Mouse (Mus musculus) gastrocnemius, adult 2 months (tissue): Measurements from ENCODE around the gene Svs5. TPM values are rescaled to one million over a fixed set of nuclear protein-coding genes. Genes with fewer than 3 reads are reported as not detected.
A peak's percentile ranks its signal among the peaks of the same experiment; 100 is the strongest.
"Not testable (repeated sequence)": the region's sequence is repeated elsewhere in the genome, so short reads cannot be mapped to it uniquely, and the experiment has no call there.

Experiments used
- DNase-seq: peaks from one replicate; pipeline ENCODE4 v3.0.0; 2022
- H3K27ac ChIP-seq: fragments of 200-600 bp; 2 replicates; pipeline ENCODE4 v1.8.1; 2022; ENCODE audit warnings: mild to moderate bottlenecking
- H3K4me3 ChIP-seq: fragments of 200-600 bp; 2 replicates; pipeline ENCODE4 v1.8.1; 2022; ENCODE audit warnings: mild to moderate bottlenecking, moderate library complexity
- CTCF ChIP-seq: fragments of 200-600 bp; IDR thresholded peaks from 2 replicates; pipeline ENCODE4 v1.8.1; 2022; ENCODE audit warnings: antibody characterized with exemption, mild to moderate bottlenecking, moderate library complexity
- intact Hi-C: fragments of 180-260 bp; cut with DNase I; formaldehyde crosslinking; loops from one replicate; pipeline ENCODE4 v1.15.1; 2025
- long read RNA-seq, 2 experiments: library from polyadenylated mRNA; stranded (forward); transcript quantifications; one replicate each; pipeline ENCODE4 v2.0.0; 2021
- total RNA-seq, 2 experiments: library from RNA; stranded (reverse); gene quantifications; 2 replicates each; pipeline ENCODE4 v1.2.3; 2021

Gene Svs5
- total RNA-seq = not detected
- long read RNA-seq, experiment 1 = 0 reads
- long read RNA-seq, experiment 2 = 0 reads

- intact Hi-C loops, H3K27ac ChIP-seq, DNase-seq: not testable (repeated sequence)
Measured at GRCm38 (mm10) chr2:164332440-164332839, at the start of gene Svs5. TSS of gene Svs5 (plus strand) at chr2:164332740.

GRCm38 (mm10) chr2:164288968-164289367 lies 43.6 kb upstream of the Svs5 start, which contains the start of gene Svs3a:
TSS of gene Svs3a (plus strand) at chr2:164289268.
- H3K4me3 ChIP-seq, H3K27ac ChIP-seq, DNase-seq, intact Hi-C loops: not testable (repeated sequence)

More at GRCm38 (mm10) chr2:164332440-164332839, at the start of gene Svs5:
- H3K4me3 ChIP-seq = not testable (repeated sequence)

GRCm38 (mm10) chr2:164312599-164312998 lies 19.9 kb upstream of the Svs5 start:
- no peak for TF ChIP-seq CTCF
- no peak for DNase-seq
- Histone ChIP-seq H3K4me3 (no peak overlapping the region), H3K27ac (no peak overlapping the region)
- intact Hi-C loops = no loop called here

- H3K27ac ChIP-seq, intact Hi-C loops, DNase-seq, H3K4me3 ChIP-seq: not testable (repeated sequence)
Measured at GRCm38 (mm10) chr2:164315460-164315859, 17.1 kb upstream of the Svs5 start.

GRCm38 (mm10) chr2:164316451-164316850 lies 16.1 kb upstream of the Svs5 start, which contains the start of gene Svs6:
TSS of gene Svs6 (plus strand) at chr2:164316751.
- intact Hi-C loops, H3K4me3 ChIP-seq, DNase-seq, H3K27ac ChIP-seq: not testable (repeated sequence)

- TF ChIP-seq CTCF = no peak
Measured at GRCm38 (mm10) chr2:164320983-164321382, 11.6 kb upstream of the Svs5 start.

GRCm38 (mm10) chr2:164343732-164344131 lies 11.2 kb downstream of the Svs5 start:
- DNase-seq, H3K4me3 ChIP-seq, intact Hi-C loops, H3K27ac ChIP-seq: not testable (repeated sequence)
- TF ChIP-seq CTCF = peak; percentile 34; the same call in 1 of the 2 replicates

More at GRCm38 (mm10) chr2:164320983-164321382, 11.6 kb upstream of the Svs5 start:
- intact Hi-C loops = no loop called here
- Histone ChIP-seq H3K27ac (no peak overlapping the region), H3K4me3 (no peak overlapping the region)
- DNase-seq = no peak

- H3K4me3 ChIP-seq, H3K27ac ChIP-seq, DNase-seq: not testable (repeated sequence)
- 0 out of 2 replicates have a peak, but pooled peaks have one; percentile 3 for TF ChIP-seq CTCF
- intact Hi-C loops = loop anchor here (5.0 kb wide), 1 partner anchor 245 kb away; no protein-coding TSS in a partner anchor
Measured at GRCm38 (mm10) chr2:164347697-164348096, 15.2 kb downstream of the Svs5 start.

- DNase-seq = peak; percentile 44
- H3K27ac ChIP-seq = no peak overlapping the region
- no peak overlapping the region for H3K4me3 ChIP-seq
- intact Hi-C loops = loop anchor here (5.0 kb wide), 1 partner anchor 247 kb away; no protein-coding TSS in a partner anchor
- TF ChIP-seq CTCF = peak; percentile 61
Measured at GRCm38 (mm10) chr2:164348980-164349379, 16.4 kb downstream of the Svs5 start.

GRCm38 (mm10) chr2:164352697-164353096 lies 20.2 kb downstream of the Svs5 start:
- DNase-seq = no peak
- intact Hi-C loops = loop anchor here (5.0 kb wide), 1 partner anchor 220 kb away; no protein-coding TSS in a partner anchor
- no peak overlapping the region for H3K27ac ChIP-seq
- H3K4me3 ChIP-seq = no peak overlapping the region
- no peak for TF ChIP-seq CTCF

- intact Hi-C loops = loop anchor here (5.0 kb wide), 1 partner anchor 221 kb away; no protein-coding TSS in a partner anchor
- Histone ChIP-seq H3K4me3 (no peak overlapping the region), H3K27ac (no peak overlapping the region)
- DNase-seq = no peak
- no peak for TF ChIP-seq CTCF
Measured at GRCm38 (mm10) chr2:164353356-164353755, 20.8 kb downstream of the Svs5 start.

- DNase-seq = no peak
- intact Hi-C loops = no loop called here
Measured at GRCm38 (mm10) chr2:164356177-164356967, 23.8 kb downstream of the Svs5 start.

GRCm38 (mm10) chr2:164358373-164358772 lies 25.8 kb downstream of the Svs5 start:
- H3K27ac ChIP-seq = no peak overlapping the region

More at GRCm38 (mm10) chr2:164356177-164356967, 23.8 kb downstream of the Svs5 start:
- Histone ChIP-seq H3K4me3 (no peak overlapping the region), H3K27ac (no peak overlapping the region)
- TF ChIP-seq CTCF = no peak

More at GRCm38 (mm10) chr2:164358373-164358772, 25.8 kb downstream of the Svs5 start:
- no peak for DNase-seq
- peak; percentile 21; the same call in 1 of the 2 replicates for TF ChIP-seq CTCF
- no peak overlapping the region for H3K4me3 ChIP-seq
- intact Hi-C loops = no loop called here
